Mouse (Mus musculus) activated CD4-positive, CD25-positive, alpha-beta regulatory T cell, adult 4 months (primary cell): Measurements from ENCODE around the gene Ugt2a2. TPM values are rescaled to one million over a fixed set of nuclear protein-coding genes. Genes with fewer than 3 reads are reported as not detected.
"Not testable (repeated sequence)": the region's sequence is repeated elsewhere in the genome, so short reads cannot be mapped to it uniquely, and the experiment has no call there.

ENCODE experiments used
- ATAC-seq: one replicate; pipeline ENCODE4 v1.8.0; 2017
- polyA plus RNA-seq, 2 experiments: library from polyadenylated mRNA; unstranded; fragments of 100-300 nt; shearing (Covaris generic); gene quantifications; one replicate each; pipeline ENCODE4 v1.2.1; 2017

The Ugt2a2 gene
- not detected for polyA plus RNA-seq

DNA sequence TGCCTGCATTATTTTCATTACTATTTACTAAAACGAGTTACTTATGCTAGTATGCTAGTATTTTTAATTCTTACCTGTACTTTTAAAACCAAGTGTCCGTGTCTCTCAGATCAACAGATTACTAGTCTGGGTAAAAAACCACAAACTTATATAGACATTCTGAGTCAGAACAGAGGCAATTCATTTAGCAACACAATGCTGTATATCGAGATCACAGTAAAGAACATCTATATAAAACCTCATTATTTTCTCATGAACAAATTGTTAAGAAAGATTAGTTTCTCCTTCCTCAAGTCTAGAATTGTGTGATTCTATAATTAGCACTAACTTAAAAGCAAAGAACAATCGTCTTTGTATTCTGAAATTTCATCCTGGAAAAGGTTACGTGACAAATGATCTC lies at the start of gene Ugt2a2:
Gene Ugt2a2, minus strand, starts transcription at position 101 of the 400 bp plus-strand sequence.
- ATAC-seq, result no peak

DNA sequence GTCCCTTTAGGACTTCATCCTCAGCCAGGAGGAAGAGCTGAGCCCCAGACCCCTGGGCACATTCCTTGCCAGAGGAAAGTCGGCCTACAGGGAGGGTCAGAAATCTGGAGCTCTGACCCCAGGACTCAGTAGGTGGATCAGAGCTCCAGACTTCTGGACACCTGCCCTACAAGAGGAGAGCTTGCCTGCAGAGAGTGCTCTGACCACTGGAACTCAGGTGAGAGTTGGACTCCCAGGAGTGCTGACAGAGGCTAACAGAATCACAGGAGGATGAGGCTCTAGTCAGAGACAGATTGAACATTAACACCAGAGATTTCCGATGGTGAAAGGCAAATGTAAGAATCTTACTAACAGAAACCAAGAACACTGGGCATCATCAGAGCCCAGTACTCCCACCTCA lies 41.5 kb upstream of the Ugt2a2 start:
- ATAC-seq, result not testable (repeated sequence)

DNA sequence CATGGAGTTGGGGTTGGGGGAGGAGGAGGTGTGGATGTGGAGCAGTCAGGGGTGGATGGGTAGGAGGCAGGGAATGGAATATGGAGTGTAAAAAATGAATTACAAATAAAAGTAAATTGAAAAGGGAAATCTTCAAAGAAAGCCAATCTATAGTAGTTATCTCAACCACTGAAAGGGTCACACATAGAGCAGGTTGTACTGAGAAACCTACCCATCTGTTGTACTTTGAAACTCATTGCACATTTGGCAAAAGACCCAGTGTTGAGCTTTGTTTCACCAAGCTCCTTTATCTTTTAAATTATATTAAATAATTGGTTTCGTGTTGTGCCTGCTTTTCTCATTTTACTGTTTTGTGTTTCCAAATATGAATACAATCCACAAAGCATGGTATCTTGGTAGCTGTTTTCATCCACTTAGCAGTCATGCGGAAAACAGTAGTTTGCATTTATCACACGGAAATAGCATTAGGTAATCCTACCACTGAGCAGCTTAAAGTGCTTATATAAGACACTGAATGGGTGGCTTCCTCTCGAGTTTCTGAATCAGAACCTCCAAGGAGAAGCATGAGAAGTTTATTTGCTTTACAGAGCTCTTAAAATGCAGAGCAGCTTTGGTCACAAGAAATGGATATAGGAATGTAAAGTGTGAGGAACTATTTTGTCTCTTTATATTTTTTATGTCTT lies 23.9 kb upstream of the Ugt2a2 start:
- ATAC-seq, result no peak

DNA sequence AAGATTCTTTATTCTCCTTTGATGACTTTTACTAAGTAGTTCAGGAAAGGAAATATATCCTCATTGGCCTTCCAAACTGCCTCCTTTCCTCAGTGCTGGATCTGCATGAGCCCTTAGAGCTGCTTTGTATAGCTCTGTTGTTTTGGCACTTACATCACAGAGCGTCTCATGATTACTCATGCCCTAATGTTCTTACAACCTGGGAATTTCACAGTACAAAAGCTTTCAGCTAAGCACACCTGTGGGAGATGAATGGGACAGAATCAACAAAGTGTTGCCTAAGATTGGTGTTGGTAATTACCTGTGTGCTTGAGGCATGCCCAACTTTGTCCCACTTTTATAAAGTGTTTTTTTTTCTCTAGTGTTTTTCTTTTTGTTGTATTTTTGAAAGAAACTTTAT lies 20.6 kb upstream of the Ugt2a2 start:
- ATAC-seq, result no peak

DNA sequence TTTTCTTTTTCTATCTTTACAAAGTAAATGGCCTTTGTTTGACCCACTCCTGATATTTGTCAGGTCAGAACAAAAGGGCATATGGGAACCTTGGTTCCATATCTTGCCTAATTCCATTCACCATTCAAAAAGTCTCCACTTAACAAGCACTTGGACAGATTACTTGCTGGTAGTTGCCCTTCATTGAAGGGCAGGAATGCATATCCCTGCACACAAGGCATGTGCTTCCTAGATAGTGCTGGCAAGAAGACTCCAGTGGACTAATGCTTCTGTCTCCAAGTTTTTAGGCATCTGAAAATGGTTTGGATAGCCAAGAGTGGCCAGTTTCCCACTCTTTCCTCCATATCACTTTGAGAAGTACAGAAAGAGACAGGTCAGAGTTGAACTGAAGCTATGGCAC lies 17.3 kb upstream of the Ugt2a2 start:
- ATAC-seq, result no peak

DNA sequence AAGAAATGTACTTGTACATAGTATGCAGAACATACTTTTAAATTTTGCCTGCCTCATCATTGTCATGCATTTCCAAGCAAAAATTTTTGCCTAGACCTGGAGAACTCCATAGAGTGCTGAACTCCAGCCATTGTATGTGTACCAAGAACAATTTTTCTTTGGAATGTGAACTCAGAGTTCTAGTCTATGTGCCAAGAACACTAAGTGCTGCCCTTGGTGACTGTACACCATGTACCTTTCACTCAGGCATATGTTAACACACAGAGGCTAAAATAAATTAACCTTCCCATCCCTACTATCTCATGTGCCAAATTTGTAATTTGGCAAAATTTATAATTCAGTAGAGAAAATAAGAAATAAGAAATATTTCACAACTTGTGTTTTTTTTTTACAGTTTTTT lies 16.9 kb upstream of the Ugt2a2 start:
- ATAC-seq, result no peak

DNA sequence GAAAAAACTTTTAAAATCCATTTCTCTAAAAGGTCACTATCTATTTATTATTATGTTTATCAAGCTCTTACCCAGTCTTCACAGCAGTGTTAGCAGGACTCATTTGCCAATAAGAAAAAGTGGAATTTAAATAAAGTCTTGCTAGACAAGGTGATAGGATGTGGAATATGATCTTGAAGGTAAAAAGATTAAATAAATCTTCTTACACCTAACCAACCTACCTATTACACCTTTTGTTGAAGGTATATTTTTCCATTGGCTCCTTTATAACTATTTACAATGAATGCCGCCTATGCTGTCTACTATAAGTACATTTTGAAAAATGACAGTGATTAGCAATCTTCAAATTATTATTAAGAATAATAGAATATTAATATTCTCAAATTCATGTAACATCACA lies 8.7 kb upstream of the Ugt2a2 start, which contains the start of gene Ugt2a1:
Gene Ugt2a1, minus strand, starts transcription at position 101 of the 400 bp plus-strand sequence.
- no peak for ATAC-seq

DNA sequence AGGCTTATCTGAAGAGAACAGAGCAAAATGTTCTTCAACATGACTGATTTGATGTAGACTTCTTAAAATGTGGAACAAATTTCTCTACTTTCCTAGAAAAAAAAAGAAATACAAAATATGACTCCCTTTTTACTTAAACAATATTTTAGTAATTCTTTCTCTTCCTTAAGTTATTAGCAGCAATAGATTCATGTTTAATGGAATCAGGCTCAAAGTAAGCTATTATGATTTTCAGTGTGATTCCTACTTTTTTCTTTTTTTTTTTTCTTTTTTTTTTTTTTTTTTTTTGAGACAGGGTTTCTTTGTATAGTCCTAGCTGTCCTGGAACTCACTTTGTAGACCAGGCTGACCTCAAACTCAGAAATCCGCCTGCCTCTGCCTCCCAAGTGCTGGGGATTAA lies 4.6 kb upstream of the Ugt2a2 start, which contains the start of gene Gm43638:
Gene Gm43638, minus strand, starts transcription at position 101 of the 400 bp plus-strand sequence.
- ATAC-seq, result not testable (repeated sequence)

DNA sequence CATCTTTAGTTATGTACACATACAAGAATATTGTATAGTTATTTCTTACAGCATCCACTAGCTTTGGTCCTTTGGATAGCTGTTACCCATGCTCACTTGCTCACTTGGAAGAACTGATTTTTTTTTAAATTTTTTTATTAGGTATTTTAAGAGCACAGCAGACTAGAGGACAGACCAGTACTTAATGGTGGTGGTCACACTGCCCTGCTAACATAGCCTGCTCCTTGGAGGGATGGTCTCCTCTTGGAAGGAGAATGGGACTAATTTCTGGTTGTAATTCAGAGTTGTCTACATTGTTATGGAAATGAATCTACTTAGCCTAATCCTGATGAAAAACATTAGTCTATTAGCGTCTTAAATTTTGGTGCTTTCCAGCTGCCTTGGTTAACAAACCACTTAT lies 23.2 kb downstream of the Ugt2a2 start:
- ATAC-seq, result no peak

DNA sequence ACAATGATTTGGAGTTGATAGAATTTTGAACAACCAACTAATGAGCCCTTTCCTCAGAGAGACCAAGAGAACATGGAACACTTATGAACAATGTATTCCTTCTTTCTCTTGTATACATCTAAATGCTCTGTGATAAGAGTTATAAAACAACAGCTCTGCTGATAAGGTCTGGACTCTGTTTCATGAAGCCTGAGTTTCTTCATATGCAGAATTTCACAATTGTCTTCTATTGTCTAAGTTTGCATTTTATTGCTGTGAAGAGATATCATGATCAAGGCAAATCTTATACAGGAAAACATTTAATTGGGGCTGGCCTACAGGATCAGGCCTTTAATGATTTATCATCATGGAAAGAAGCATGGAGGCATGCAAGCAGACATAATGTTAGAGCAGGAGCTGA lies 24.4 kb downstream of the Ugt2a2 start:
- no peak for ATAC-seq

DNA sequence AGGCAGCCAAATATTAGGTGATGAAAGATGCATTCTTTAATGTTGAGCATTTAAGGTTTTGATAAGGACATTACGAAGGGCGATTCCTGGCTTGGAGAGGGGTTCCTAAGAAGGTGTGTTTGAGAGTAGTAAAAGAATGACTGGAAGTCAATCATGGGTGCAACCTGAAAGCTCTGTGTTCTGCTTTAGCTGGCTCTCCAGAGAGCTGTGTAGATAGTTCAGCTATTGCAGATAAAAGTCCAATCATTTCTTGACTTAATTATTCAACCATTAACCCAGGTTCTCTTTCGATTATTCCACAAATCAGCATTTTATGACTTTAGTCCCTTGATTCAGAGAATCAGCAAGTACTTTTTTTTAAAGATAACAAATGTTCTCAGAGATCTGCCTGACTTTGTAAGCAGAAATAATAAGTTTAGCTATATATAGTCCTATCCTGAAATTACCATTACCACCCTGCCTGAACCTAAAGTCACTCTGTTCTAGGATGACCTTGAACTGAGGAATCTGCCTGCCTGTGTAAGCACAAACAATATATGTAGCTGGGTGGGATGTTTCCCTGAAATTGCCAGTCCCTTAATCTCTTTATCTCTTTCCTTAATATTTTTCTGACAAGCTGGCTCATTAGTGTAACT lies 25.7 kb downstream of the Ugt2a2 start:
- ATAC-seq, result no peak

DNA sequence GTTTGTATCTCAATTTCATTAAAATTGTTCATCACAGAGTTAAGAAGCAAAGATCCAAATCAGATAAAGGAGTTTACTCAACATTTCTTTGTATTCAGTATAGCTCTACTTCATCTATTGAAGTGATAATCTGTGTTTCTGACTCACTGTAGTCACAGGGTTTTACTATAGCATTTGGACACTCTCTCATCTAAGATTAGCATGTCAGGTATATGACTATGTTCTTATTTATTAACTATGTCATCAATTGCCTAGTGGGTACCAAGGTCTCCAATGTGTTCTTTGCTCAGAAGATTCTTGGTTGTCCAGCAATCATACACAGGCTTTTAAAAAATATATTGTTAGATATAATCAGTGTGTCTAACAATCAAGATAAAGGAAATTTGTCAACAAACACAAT lies 26.5 kb downstream of the Ugt2a2 start:
- no peak for ATAC-seq

DNA sequence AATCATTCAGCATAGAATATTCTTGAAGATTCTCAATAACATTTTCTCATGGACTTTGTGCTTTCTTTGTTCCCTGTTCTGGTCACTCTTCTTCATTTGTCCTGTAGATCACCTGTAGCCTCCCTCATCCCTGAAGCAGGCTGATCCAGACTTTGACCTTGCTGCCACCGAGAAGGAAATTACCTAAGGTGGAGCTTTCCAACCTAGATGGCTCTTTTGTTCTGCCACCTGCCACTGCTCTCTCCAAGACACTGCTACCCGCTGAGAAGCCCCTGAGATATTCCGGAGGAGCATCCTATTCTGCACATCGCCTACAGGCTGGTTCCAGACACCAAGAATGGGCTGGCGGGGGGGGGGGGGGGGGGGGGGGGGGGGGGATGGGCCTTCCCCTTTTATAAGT lies 29.5 kb downstream of the Ugt2a2 start:
- ATAC-seq, result not testable (repeated sequence)

DNA sequence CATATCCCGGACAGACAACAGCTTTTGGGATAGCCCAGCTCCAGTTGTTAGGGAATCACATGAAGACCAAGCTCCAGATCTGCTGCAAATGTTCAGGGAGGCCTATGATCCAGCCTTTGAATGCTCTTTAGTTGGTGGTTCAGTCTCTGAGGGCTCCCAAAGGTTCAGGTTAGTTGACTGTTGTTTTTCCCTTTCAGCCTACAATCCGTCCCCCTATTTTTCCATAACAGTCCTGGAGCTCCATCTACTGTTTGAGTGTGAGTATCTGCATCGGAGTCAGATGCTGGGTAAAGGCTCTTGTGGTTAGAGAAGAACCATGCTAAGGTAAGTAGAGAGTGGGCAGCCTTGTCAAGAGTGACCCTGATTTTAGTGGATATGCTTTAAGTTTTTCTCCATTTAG lies 45.8 kb downstream of the Ugt2a2 start:
- ATAC-seq, result no peak

DNA sequence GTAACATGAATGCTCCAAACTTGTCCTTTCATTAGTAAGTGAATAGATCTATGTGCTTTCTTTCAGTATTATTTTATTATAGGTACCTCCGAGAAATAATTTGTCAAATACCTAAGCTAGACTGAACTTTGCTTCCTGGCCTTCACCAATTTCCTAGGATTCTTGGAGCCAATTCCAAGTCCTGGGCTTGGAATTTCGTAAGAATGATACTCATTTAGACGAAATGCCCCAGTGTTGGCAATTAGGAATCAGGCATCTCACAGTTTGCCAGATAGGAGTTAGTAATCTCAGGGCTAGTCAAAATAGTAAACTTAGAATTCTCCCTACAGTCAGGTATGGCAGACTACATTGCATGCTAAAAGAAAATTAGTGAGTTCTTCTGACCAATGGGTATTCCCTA lies 56.4 kb downstream of the Ugt2a2 start:
- ATAC-seq, result no peak

DNA sequence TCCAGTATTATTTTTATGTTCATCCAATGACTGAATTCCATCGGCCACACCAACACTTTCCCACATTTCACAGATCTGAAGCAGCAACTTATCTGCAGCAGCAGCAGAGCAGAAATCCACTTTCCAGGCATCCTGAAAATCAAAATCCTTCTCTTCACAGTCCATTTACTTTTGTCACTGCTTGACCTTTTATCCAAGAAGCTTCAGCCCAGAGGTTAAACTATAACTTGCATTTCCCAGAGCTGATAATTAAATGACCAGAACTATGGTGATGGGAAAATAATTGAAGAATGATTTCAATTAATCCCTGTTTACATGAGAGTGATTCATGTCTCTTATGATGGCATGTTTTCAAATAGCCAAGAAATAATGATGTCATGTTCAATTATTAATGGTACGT lies 58.0 kb downstream of the Ugt2a2 start, which contains the start of gene Ugt2b38:
Gene Ugt2b38, minus strand, starts transcription at position 163 of the 400 bp plus-strand sequence.
- not testable (repeated sequence) for ATAC-seq

Other genes with a start within 250 kb of the Ugt2a2 start
- gene Ugt2b37, start 227.5 kb downstream of the Ugt2a2 start, polyA plus RNA-seq, result not detected
- gene Ugt2a3, start 145.1 kb downstream of the Ugt2a2 start, polyA plus RNA-seq, result not detected
- not detected for gene Ugt2b38, start 58.1 kb downstream of the Ugt2a2 start, polyA plus RNA-seq
- gene Gm43638, start 4.5 kb upstream of the Ugt2a2 start, polyA plus RNA-seq, result not detected
- gene Ugt2a1, start 8.6 kb upstream of the Ugt2a2 start, polyA plus RNA-seq, result not detected
- not detected for gene Sult1b1, start 55.9 kb upstream of the Ugt2a2 start, polyA plus RNA-seq
- gene Sult1d1, start 86.8 kb upstream of the Ugt2a2 start, polyA plus RNA-seq, result under 1 TPM in 1 of 2 experiments, not detected in 1; 0.13 TPM
- not detected for gene Sult1e1, start 109.3 kb upstream of the Ugt2a2 start, polyA plus RNA-seq
- not detected for gene Csn1s1, start 183.9 kb upstream of the Ugt2a2 start, polyA plus RNA-seq
- gene Csn2, start 217.4 kb upstream of the Ugt2a2 start, polyA plus RNA-seq, result not detected